14 mouse cellular contexts compared by ENCODE assay signal in the genomic region with DNA sequence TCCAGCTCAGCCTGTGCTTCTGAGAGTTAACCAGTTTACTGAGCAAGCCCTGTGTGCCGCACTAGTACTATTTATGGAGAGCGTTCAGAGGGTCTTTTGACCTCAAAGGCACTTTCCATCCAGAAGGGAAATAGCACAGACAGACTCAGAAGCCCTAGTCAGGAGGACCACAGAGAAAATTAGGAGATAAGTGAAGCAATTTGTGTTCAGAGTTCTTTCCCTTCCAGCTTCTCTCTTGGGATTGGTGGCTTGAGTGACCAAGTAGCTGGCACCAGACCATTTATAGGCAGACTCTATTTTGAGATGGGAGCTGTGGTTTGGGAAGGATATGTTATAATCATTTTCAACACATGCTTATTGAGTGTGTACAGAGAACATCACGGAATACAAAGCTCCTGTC. TPM values are rescaled to one million over a fixed set of nuclear protein-coding genes. Genes with fewer than 3 reads are reported as not detected.
DNase-seq lines count a peak whose midpoint lies in the region; ATAC-seq and TF ChIP-seq lines count a peak whose summit lies in the region.
"Had no signal": no experiment of that assay in that cellular context is flagged by ENCODE, and none has a peak within 500 bp of the region (broad histone marks: within the 10 kb centered on the region; RNA-seq: fewer than 3 reads in every experiment).

No protein-coding gene starts in this region.

- H3K9ac ChIP-seq in heart, embryonic 11.5 days (ENCODE audit: low read depth, low read length) = peak overlapping the region; percentile 1; the same call in 1 of the 2 replicates
- no peak overlapping the region for H3K9ac ChIP-seq in lung, embryonic 15.5 days
- H3K9ac ChIP-seq in embryonic facial prominence, embryonic 14.5 days (ENCODE audit: low read depth, low read length) = no peak overlapping the region
- H3K9ac ChIP-seq: stomach, embryonic 15.5 days had no signal

- intact Hi-C loops in heart, postnatal 25 days (cut with DNase I) = no loop called here

- H3K27ac ChIP-seq in heart, embryonic 11.5 days (ENCODE audit: low read depth, low read length) = peak overlapping the region; percentile 74
- peak overlapping the region; percentile 31; the same call in 1 of the 2 replicates for H3K27ac ChIP-seq in lung, embryonic 15.5 days
- H3K27ac ChIP-seq in embryonic facial prominence, embryonic 14.5 days (replicated peaks; ENCODE audit: low read depth, low read length) = peak overlapping the region; percentile 61
- H3K27ac ChIP-seq: hindbrain, postnatal 0 days; stomach, embryonic 15.5 days had no signal

- H3K4me1 ChIP-seq in heart, embryonic 11.5 days (ENCODE audit: control insufficient read depth, insufficient read depth, low read length) = peaks cover 22% of the 10 kb centered on the region
- H3K4me1 ChIP-seq in lung, embryonic 15.5 days = peaks cover 20% of the 10 kb centered on the region
- peaks cover 3% of the 10 kb centered on the region; the same call in 1 of the 2 replicates for H3K4me1 ChIP-seq in lung, adult 2 months (ENCODE audit: control insufficient read depth, insufficient read depth, low read length)
- peaks cover 6% of the 10 kb centered on the region; the same call in 1 of the 2 replicates for H3K4me1 ChIP-seq in embryonic facial prominence, embryonic 14.5 days (ENCODE audit: control insufficient read depth, insufficient read depth, low read length)
- H3K4me1 ChIP-seq: stomach, embryonic 15.5 days had no signal

- no peak for TF ChIP-seq CTCF in lung, adult 2 months (IDR thresholded peaks at IDR 0.05; ENCODE audit: insufficient read depth, low read length)

- no peaks in the 10 kb centered on the region for H3K27me3 ChIP-seq in heart, embryonic 11.5 days (ENCODE audit: control insufficient read depth, insufficient read depth, low read length)
- no peaks in the 10 kb centered on the region for H3K27me3 ChIP-seq in lung, embryonic 15.5 days
- H3K27me3 ChIP-seq in embryonic facial prominence, embryonic 14.5 days (replicated peaks; ENCODE audit: control insufficient read depth, insufficient read depth, low read length) = no peaks in the 10 kb centered on the region
- H3K27me3 ChIP-seq: stomach, embryonic 15.5 days had no signal

- DNase-seq in heart, postnatal 25 days (ENCODE audit: low spot score) = no peak
- no peak for DNase-seq in lung, adult 2 months
- peak; percentile 66 for DNase-seq in embryonic facial prominence, embryonic 14.5 days (ENCODE audit: low spot score)
- DNase-seq in natural killer cell, adult 2 months (ENCODE audit: low spot score in 2 of 2) = no peak
- DNase-seq in layer of hippocampus, postnatal 10 days (ENCODE audit: low spot score in 2 of 2) = no peak
- DNase-seq: adrenal gland, postnatal 10 days; cerebellum, adult 2 months; kidney, postnatal 36 days had no signal

- H3K4me3 ChIP-seq in heart, embryonic 11.5 days (ENCODE audit: low read depth, low read length) = no peak overlapping the region
- H3K4me3 ChIP-seq in lung, embryonic 15.5 days = no peak overlapping the region
- H3K4me3 ChIP-seq in lung, adult 2 months (replicated peaks; ENCODE audit: extremely low read depth, low read depth, low read length) = no peak overlapping the region
- H3K4me3 ChIP-seq in embryonic facial prominence, embryonic 14.5 days (ENCODE audit: low read depth, low read length) = no peak overlapping the region
- H3K4me3 ChIP-seq: stomach, embryonic 15.5 days had no signal

- peak overlapping the region; percentile 28 for H3K4me2 ChIP-seq in heart, embryonic 11.5 days
- H3K4me2 ChIP-seq in lung, embryonic 15.5 days = no peak overlapping the region
- H3K4me2 ChIP-seq in embryonic facial prominence, embryonic 14.5 days (ENCODE audit: low read depth, low read length) = no peak overlapping the region
- H3K4me2 ChIP-seq: stomach, embryonic 15.5 days had no signal

- H3K9me3 ChIP-seq in heart, embryonic 11.5 days (replicated peaks; ENCODE audit: control insufficient read depth, low read length) = no peaks in the 10 kb centered on the region
- H3K9me3 ChIP-seq in lung, embryonic 15.5 days = no peaks in the 10 kb centered on the region
- H3K9me3 ChIP-seq in embryonic facial prominence, embryonic 14.5 days (ENCODE audit: control insufficient read depth, low read length) = no peaks in the 10 kb centered on the region
- H3K9me3 ChIP-seq: stomach, embryonic 15.5 days had no signal

- no peaks in the 10 kb centered on the region for H3K36me3 ChIP-seq in heart, embryonic 11.5 days (ENCODE audit: control insufficient read depth, insufficient read depth, low read length)
- peaks cover 5% of the 10 kb centered on the region; the same call in 1 of the 2 replicates for H3K36me3 ChIP-seq in lung, embryonic 15.5 days
- 0 out of 2 replicates have a peak, but pooled peaks cover 10% of the 10 kb centered on the region for H3K36me3 ChIP-seq in embryonic facial prominence, embryonic 14.5 days (ENCODE audit: control insufficient read depth, insufficient read depth, low read length)
- H3K36me3 ChIP-seq: stomach, embryonic 15.5 days had no signal

- ATAC-seq in heart, embryonic 11.5 days (replicated peaks; ENCODE audit: insufficient number of reproducible peaks, low FRiP score, low TSS enrichment) = no peak
- ATAC-seq in lung, embryonic 15.5 days (ENCODE audit: borderline replicate concordance, extremely low read depth, low FRiP score, low TSS enrichment) = no peak; the same call in 1 of the 2 replicates
- ATAC-seq in embryonic facial prominence, embryonic 14.5 days (ENCODE audit: low read depth) = peak; percentile 65; the same call in 1 of the 2 replicates
- ATAC-seq in megakaryocyte progenitor cell, adult 5-6 weeks (replicated peaks; ENCODE audit: poor library complexity) = peak; percentile 55
- ATAC-seq: hindbrain, postnatal 0 days had no signal

- no peak for TF ChIP-seq POLR2A in lung, adult 2 months (IDR thresholded peaks at IDR 0.05; ENCODE audit: borderline replicate concordance, extremely low read depth, low read depth, low read length)

- WGBS in heart, embryonic 11.5 days (ENCODE audit: insufficient replicate concordance) = 43% methylated on average over 3 of the region's 3 CpGs
- WGBS in lung, embryonic 15.5 days = 38% methylated on average over 3 of the region's 3 CpGs
- WGBS in lung, adult 2 months = 46% methylated on average over 3 of the region's 3 CpGs
- 43% methylated on average over 3 of the region's 3 CpGs for WGBS in embryonic facial prominence, embryonic 14.5 days

RNA-seq across cellular contexts. Expression of a gene that starts 22.5 kb away (rescaled TPM):
- polyA plus RNA-seq in heart, embryonic 11.5 days (2014; fragmentation: Nextera tagmentation; extraction: Ambion mirVana) = 20.2 and 28.7 TPM in 2 replicates
- total RNA-seq in heart, postnatal 25 days (2021) = 10 to 100 TPM; 17.1 to 18.9 TPM
- polyA plus RNA-seq in lung, embryonic 15.5 days (2015; fragmentation: Nextera tagmentation; extraction: Ambion mirVana) = 24.8 and 28.0 TPM in 2 replicates
- 104 and 141 TPM in 2 replicates for polyA plus RNA-seq in lung, adult 2 months (2012; rRNA removed)
- 16.5 and 18.0 TPM in 2 replicates for polyA plus RNA-seq in embryonic facial prominence, embryonic 14.5 days (2014; fragmentation: Nextera tagmentation; extraction: Ambion mirVana)
- 53.8 and 58.9 TPM in 2 replicates for total RNA-seq in megakaryocyte progenitor cell, adult 5-6 weeks (2015)
- total RNA-seq in megakaryocyte progenitor cell, adult 5-6 weeks (2017) = 45.5 and 51.2 TPM in 2 replicates
- 100 to 1,000 TPM; 181 to 182 TPM for total RNA-seq in layer of hippocampus, postnatal 10 days (2021)

RNA-seq across cellular contexts. Expression of a gene that starts 49.7 kb away (rescaled TPM):
- 242 TPM in 2 replicates for polyA plus RNA-seq in heart, embryonic 11.5 days (2014; fragmentation: Nextera tagmentation; extraction: Ambion mirVana)
- 10 to 100 TPM; 52.5 to 53.8 TPM for total RNA-seq in heart, postnatal 25 days (2021)
- polyA plus RNA-seq in lung, embryonic 15.5 days (2015; fragmentation: Nextera tagmentation; extraction: Ambion mirVana) = 289 and 312 TPM in 2 replicates
- polyA plus RNA-seq in lung, adult 2 months (2012; rRNA removed) = 22.6 and 37.4 TPM in 2 replicates
- polyA plus RNA-seq in embryonic facial prominence, embryonic 14.5 days (2014; fragmentation: Nextera tagmentation; extraction: Ambion mirVana) = 303 and 324 TPM in 2 replicates
- 308 and 312 TPM in 2 replicates for total RNA-seq in megakaryocyte progenitor cell, adult 5-6 weeks (2015)
- total RNA-seq in megakaryocyte progenitor cell, adult 5-6 weeks (2017) = 290 and 314 TPM in 2 replicates
- total RNA-seq in layer of hippocampus, postnatal 10 days (2021) = 10 to 100 TPM; 84.5 to 91.8 TPM

RNA-seq across cellular contexts. Expression of a gene that starts 58.3 kb away (rescaled TPM):
- 70.4 and 77.2 TPM in 2 replicates for polyA plus RNA-seq in heart, embryonic 11.5 days (2014; fragmentation: Nextera tagmentation; extraction: Ambion mirVana)
- total RNA-seq in heart, postnatal 25 days (2021) = 10 to 100 TPM; 58.9 to 60.3 TPM
- 2.8 and 9.3 TPM in 2 replicates for polyA plus RNA-seq in lung, embryonic 15.5 days (2015; fragmentation: Nextera tagmentation; extraction: Ambion mirVana)
- 34.9 and 39.2 TPM in 2 replicates for polyA plus RNA-seq in lung, adult 2 months (2012; rRNA removed)
- polyA plus RNA-seq in embryonic facial prominence, embryonic 14.5 days (2014; fragmentation: Nextera tagmentation; extraction: Ambion mirVana) = not detected in 2 replicates
- total RNA-seq in megakaryocyte progenitor cell, adult 5-6 weeks (2015) = not detected in 2 replicates
- total RNA-seq in megakaryocyte progenitor cell, adult 5-6 weeks (2017) = not detected in 2 replicates
- under 1 TPM in 1 of 2 experiments, not detected in 1; 0.36 TPM for total RNA-seq in layer of hippocampus, postnatal 10 days (2021)
- total RNA-seq: adrenal gland, postnatal 10 days; hindbrain, postnatal 0 days; liver, adult 2 months had no signal
- polyA plus RNA-seq: cerebellum, adult 2 months; liver, adult 2 months; stomach, embryonic 15.5 days had no signal

Comparison
In these comparisons a context has a peak if more than half of its experiments do, and no peak if none do; other contexts are left out.
1. ATAC-seq: peak in embryonic facial prominence, embryonic 14.5 days (single experiment) and megakaryocyte progenitor cell, adult 5-6 weeks (single experiment); none in heart, embryonic 11.5 days (single experiment) and lung, embryonic 15.5 days (single experiment).
2. Peak in every context shown above with its lines, with median percentiles within 50 percentile points of each other: H3K27ac ChIP-seq.